Comparison of ENCODE assay signal across 16 mouse cellular contexts in the genomic region with DNA sequence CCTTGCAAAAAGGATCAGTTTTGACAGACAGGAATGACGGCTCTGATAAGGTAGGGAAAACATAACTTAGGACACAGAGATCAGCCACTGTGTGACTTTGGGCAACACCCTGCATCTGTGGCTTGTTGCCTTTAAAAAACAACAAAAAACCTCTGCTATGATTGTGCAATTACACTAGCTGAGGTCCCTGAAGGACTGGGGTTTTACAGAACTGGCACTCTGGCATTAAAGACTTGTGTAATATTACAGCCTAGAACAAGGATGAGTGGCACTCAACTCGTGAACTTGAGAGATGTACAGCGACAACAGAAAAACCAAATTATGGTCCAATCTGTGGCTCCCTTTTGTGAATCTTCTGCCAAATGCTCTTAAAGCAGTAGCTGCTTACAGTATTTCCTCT. TPM values are rescaled to one million over a fixed set of nuclear protein-coding genes. Genes with fewer than 3 reads are reported as not detected.
A peak's percentile ranks its signal among the peaks of the same experiment; 100 is the strongest.
DNase-seq lines count a peak whose midpoint lies in the region; ATAC-seq and TF ChIP-seq lines count a peak whose summit lies in the region.
"Had no signal": no experiment of that assay in that cellular context is flagged by ENCODE, and none has a peak within 500 bp of the region (broad histone marks: within the 10 kb centered on the region; RNA-seq: fewer than 3 reads in every experiment).

No protein-coding gene starts in this region.

- 20% methylated on average over 3 of the region's 3 CpGs for WGBS in liver, adult 2 months
- 85% methylated on average over 3 of the region's 3 CpGs for WGBS in liver, embryonic 11.5 days
- WGBS in limb, embryonic 15.5 days: 74% methylated on average over 3 of the region's 3 CpGs
- 87% methylated on average over 3 of the region's 3 CpGs for WGBS in midbrain, embryonic 15.5 days

- no peak overlapping the region for H3K4me2 ChIP-seq in liver, embryonic 11.5 days
- H3K4me2 ChIP-seq in limb, embryonic 15.5 days: no peak overlapping the region
- H3K4me2 ChIP-seq in midbrain, embryonic 15.5 days: no peak overlapping the region
- H3K4me2 ChIP-seq: neural tube, embryonic 12.5 days; stomach, embryonic 15.5 days had no signal

- H3ac ChIP-seq in C2C12 (ENCODE audit: control insufficient read depth, insufficient read length, low read depth): no peak overlapping the region

- H3K9me3 ChIP-seq in liver, embryonic 11.5 days (ENCODE audit: control insufficient read depth, low read length): no peaks in the 10 kb centered on the region
- H3K9me3 ChIP-seq in limb, embryonic 15.5 days: no peaks in the 10 kb centered on the region
- H3K9me3 ChIP-seq in midbrain, embryonic 15.5 days: no peaks in the 10 kb centered on the region
- H3K9me3 ChIP-seq: forebrain, embryonic 10.5 days; G1E; megakaryocyte, embryonic 14.5 days; neural tube, embryonic 12.5 days; stomach, embryonic 15.5 days had no signal

- H3K79me3 ChIP-seq in C2C12 (ENCODE audit: low read depth): peaks cover 29% of the 10 kb centered on the region

- ATAC-seq in liver, embryonic 11.5 days (replicated peaks; ENCODE audit: low FRiP score): no peak
- ATAC-seq in limb, embryonic 15.5 days (ENCODE audit: insufficient number of reproducible peaks, low FRiP score, low TSS enrichment, low read depth): no peak
- ATAC-seq in midbrain, embryonic 15.5 days (replicated peaks): no peak

- TF ChIP-seq POLR2A in liver, adult 2 months (IDR thresholded peaks at IDR 0.05; ENCODE audit: extremely low read depth, insufficient read depth, low read length): no peak

- no peak overlapping the region for H3K9ac ChIP-seq in liver, adult 2 months (ENCODE audit: low read depth, low read length)
- H3K9ac ChIP-seq in liver, embryonic 11.5 days (ENCODE audit: low read depth, low read length): no peak overlapping the region
- H3K9ac ChIP-seq in limb, embryonic 15.5 days: no peak overlapping the region
- H3K9ac ChIP-seq in midbrain, embryonic 15.5 days: no peak overlapping the region
- H3K9ac ChIP-seq: neural tube, embryonic 12.5 days; stomach, embryonic 15.5 days had no signal

- no peak for TF ChIP-seq CTCF in liver, adult 2 months (IDR thresholded peaks at IDR 0.05; ENCODE audit: low read depth, low read length)
- no peak for TF ChIP-seq CTCF in C2C12 (IDR thresholded peaks at IDR 0.05; ENCODE audit: control insufficient read depth, insufficient read depth, insufficient read length)

- H3K27ac ChIP-seq in liver, adult 2 months (replicated peaks; ENCODE audit: insufficient read depth, low read depth, low read length): peak overlapping the region; percentile 51
- H3K27ac ChIP-seq in liver, embryonic 11.5 days (ENCODE audit: low read depth, low read length): no peak overlapping the region
- peak overlapping the region; percentile 61 for H3K27ac ChIP-seq in limb, embryonic 15.5 days
- no peak overlapping the region for H3K27ac ChIP-seq in midbrain, embryonic 15.5 days
- H3K27ac ChIP-seq: forebrain, embryonic 10.5 days; neural tube, embryonic 12.5 days; stomach, embryonic 15.5 days had no signal

- peaks cover 3% of the 10 kb centered on the region; the same call in 1 of the 2 replicates for H3K79me2 ChIP-seq in liver, adult 2 months (ENCODE audit: control insufficient read depth, insufficient read depth, low read length)
- peaks cover 35% of the 10 kb centered on the region for H3K79me2 ChIP-seq in C2C12 (ENCODE audit: control insufficient read depth, insufficient read depth)

- no peaks in the 10 kb centered on the region for H3K27me3 ChIP-seq in liver, adult 2 months (ENCODE audit: control insufficient read depth, insufficient read depth, low read length)
- no peaks in the 10 kb centered on the region for H3K27me3 ChIP-seq in liver, embryonic 11.5 days (replicated peaks; ENCODE audit: control insufficient read depth, insufficient read depth, low read length)
- no peaks in the 10 kb centered on the region for H3K27me3 ChIP-seq in C2C12 (ENCODE audit: control insufficient read depth, insufficient read depth, insufficient read length)
- no peaks in the 10 kb centered on the region for H3K27me3 ChIP-seq in limb, embryonic 15.5 days
- H3K27me3 ChIP-seq in midbrain, embryonic 15.5 days (replicated peaks): no peaks in the 10 kb centered on the region
- H3K27me3 ChIP-seq: megakaryocyte, embryonic 14.5 days; neural tube, embryonic 12.5 days; stomach, embryonic 15.5 days had no signal

- no peak overlapping the region for H3K4me3 ChIP-seq in liver, adult 2 months (ENCODE audit: insufficient read depth, low read depth, low read length)
- no peak overlapping the region for H3K4me3 ChIP-seq in liver, embryonic 11.5 days (ENCODE audit: low read depth, low read length)
- no peak overlapping the region for H3K4me3 ChIP-seq in C2C12 (ENCODE audit: insufficient read depth, poor library complexity, severe bottlenecking)
- H3K4me3 ChIP-seq in limb, embryonic 15.5 days: no peak overlapping the region
- no peak overlapping the region for H3K4me3 ChIP-seq in midbrain, embryonic 15.5 days
- H3K4me3 ChIP-seq: forebrain, embryonic 10.5 days; megakaryocyte, embryonic 14.5 days; neural tube, embryonic 12.5 days; stomach, embryonic 15.5 days had no signal

- H3K4me1 ChIP-seq in liver, adult 2 months (ENCODE audit: control insufficient read depth, insufficient read depth, low read length): peaks cover 31% of the 10 kb centered on the region
- peaks cover 7% of the 10 kb centered on the region for H3K4me1 ChIP-seq in liver, embryonic 11.5 days (replicated peaks; ENCODE audit: control insufficient read depth, insufficient read depth, low read length)
- H3K4me1 ChIP-seq in limb, embryonic 15.5 days: peaks cover 24% of the 10 kb centered on the region
- peaks cover 15% of the 10 kb centered on the region for H3K4me1 ChIP-seq in midbrain, embryonic 15.5 days

- peaks cover 49% of the 10 kb centered on the region for H3K36me3 ChIP-seq in liver, adult 2 months (ENCODE audit: control insufficient read depth, insufficient read depth, low read length)
- H3K36me3 ChIP-seq in liver, embryonic 11.5 days (ENCODE audit: control insufficient read depth, insufficient read depth, low read length): peaks cover 45% of the 10 kb centered on the region
- H3K36me3 ChIP-seq in C2C12 (ENCODE audit: control insufficient read depth, insufficient read depth): peaks cover 66% of the 10 kb centered on the region
- peaks cover 83% of the 10 kb centered on the region for H3K36me3 ChIP-seq in limb, embryonic 15.5 days
- peaks cover 33% of the 10 kb centered on the region; the same call in 1 of the 2 replicates for H3K36me3 ChIP-seq in midbrain, embryonic 15.5 days (replicated peaks)

- peak; percentile 74 for DNase-seq in liver, adult 2 months (ENCODE audit: extremely low read depth, low read depth, low spot score)
- no peak for DNase-seq in liver, embryonic 11.5 days (ENCODE audit: low spot score)
- peak; percentile 50 for DNase-seq in NIH3T3 (ENCODE audit: low read depth)
- no peak for DNase-seq in natural killer cell, adult 2 months (ENCODE audit: low spot score in 2 of 2)
- no peak for DNase-seq in kidney, postnatal 10 days
- DNase-seq: heart, postnatal 10 days; kidney, adult 11 months; right cerebral cortex, postnatal 14 days had no signal

TF ChIP-seq in C2C12, 6 proteins besides CTCF, POLR2A, EP300 and RAD21:
- no peak for TF ChIP-seq USF1 (IDR thresholded peaks at IDR 0.05; ENCODE audit: low read depth)
- no peak for TF ChIP-seq MYOD1 (IDR thresholded peaks at IDR 0.05; ENCODE audit: control insufficient read depth, insufficient read length, low read depth)
- no peak for TF ChIP-seq MYOG (IDR thresholded peaks at IDR 0.05; ENCODE audit: control insufficient read depth, extremely low read depth, insufficient read length)
- TF ChIP-seq CEBPB (IDR thresholded peaks at IDR 0.05; ENCODE audit: low read depth): peak; percentile 85
- TF ChIP-seq FOSL1 (IDR thresholded peaks at IDR 0.05; ENCODE audit: insufficient read depth, low read length, poor library complexity, severe bottlenecking): no peak
- TF ChIP-seq MAX (IDR thresholded peaks at IDR 0.05): no peak

RNA-seq across cellular contexts. Expression of a gene that starts 5.8 kb away (rescaled TPM):
- total RNA-seq in liver, adult 2 months (2014; rRNA removed): 318 and 380 TPM in 2 replicates
- polyA plus RNA-seq in liver, adult 2 months (2012; rRNA removed): 251 and 255 TPM in 2 replicates
- polyA plus RNA-seq in liver, embryonic 11.5 days (2014; fragmentation: Nextera tagmentation; extraction: Ambion mirVana): 184 and 208 TPM in 2 replicates
- 1,692 TPM for polyA plus RNA-seq in C2C12 (2012; fragmentation: generic; extraction: Trizol)
- polyA plus RNA-seq in limb, embryonic 15.5 days (2015; fragmentation: Nextera tagmentation; extraction: Ambion mirVana): 113 and 140 TPM in 2 replicates
- polyA plus RNA-seq in midbrain, embryonic 15.5 days (2015; fragmentation: Nextera tagmentation; extraction: Ambion mirVana): 64.4 and 67.9 TPM in 2 replicates

RNA-seq across cellular contexts. Expression of a gene that starts 16.8 kb away (rescaled TPM):
- total RNA-seq in liver, adult 2 months (2014; rRNA removed): under 0.01 and 0.07 TPM in 2 replicates
- 0.04 and 0.06 TPM in 2 replicates for polyA plus RNA-seq in liver, adult 2 months (2012; rRNA removed)
- polyA plus RNA-seq in liver, embryonic 11.5 days (2014; fragmentation: Nextera tagmentation; extraction: Ambion mirVana): 0.01 and 0.11 TPM in 2 replicates
- polyA plus RNA-seq in C2C12 (2012; fragmentation: generic; extraction: Trizol): 0.57 TPM
- 0.04 and 0.11 TPM in 2 replicates for polyA plus RNA-seq in limb, embryonic 15.5 days (2015; fragmentation: Nextera tagmentation; extraction: Ambion mirVana)
- polyA plus RNA-seq in midbrain, embryonic 15.5 days (2015; fragmentation: Nextera tagmentation; extraction: Ambion mirVana): 0.92 and 1.1 TPM in 2 replicates

Comparison
In these comparisons a context has a peak if more than half of its experiments do, and no peak if none do; other contexts are left out.
1. DNase-seq: peak in liver, adult 2 months (single experiment) and NIH3T3 (single experiment); none in liver, embryonic 11.5 days (single experiment), natural killer cell, adult 2 months (0 of 2) and kidney, postnatal 10 days (single experiment).
2. H3K27ac ChIP-seq: peak in liver, adult 2 months (single experiment) and limb, embryonic 15.5 days (single experiment); none in liver, embryonic 11.5 days (single experiment) and midbrain, embryonic 15.5 days (single experiment).